ENCODE assay signal across 9 mouse cellular contexts in genomic region chr15:84251227-84251626, GRCm38 (mm10). TPM values are rescaled to one million over a fixed set of nuclear protein-coding genes. Genes with fewer than 3 reads are reported as not detected.
DNase-seq lines count a peak whose midpoint lies in the region; ATAC-seq lines count a peak whose summit lies in the region.
"Had no signal": no experiment of that assay in that cellular context is flagged by ENCODE, and none has a peak within 500 bp of the region (broad histone marks: within the 10 kb centered on the region; RNA-seq: fewer than 3 reads in every experiment).

No protein-coding gene starts in this region.

- no peak for ATAC-seq in kidney, embryonic 16.5 days (ENCODE audit: low FRiP score, low TSS enrichment)
- 0 out of 2 replicates have a peak, but pooled peaks have one; percentile 44 for ATAC-seq in heart, embryonic 11.5 days (replicated peaks; ENCODE audit: insufficient number of reproducible peaks, low FRiP score, low TSS enrichment)
- 0 out of 2 replicates have a peak, but pooled peaks have one; percentile 21 for ATAC-seq in limb, embryonic 15.5 days (ENCODE audit: insufficient number of reproducible peaks, low FRiP score, low TSS enrichment, low read depth)
- ATAC-seq in megakaryocyte-erythroid progenitor cell, adult 5-6 weeks (replicated peaks; ENCODE audit: low FRiP score, low TSS enrichment, poor library complexity, severe bottlenecking) = no peak

- no peaks in the 10 kb centered on the region for H3K27me3 ChIP-seq in kidney, embryonic 16.5 days (ENCODE audit: insufficient read depth, low read length)
- no peaks in the 10 kb centered on the region for H3K27me3 ChIP-seq in heart, embryonic 11.5 days (ENCODE audit: control insufficient read depth, insufficient read depth, low read length)
- no peaks in the 10 kb centered on the region for H3K27me3 ChIP-seq in limb, embryonic 15.5 days
- H3K27me3 ChIP-seq: liver, embryonic 15.5 days had no signal

- peak; percentile 22 for DNase-seq in kidney, adult 18-20 months
- peak; percentile 39 for DNase-seq in cerebellum, adult 8-10 months
- no peak for DNase-seq in right cerebral cortex, adult 18-20 months
- no peak for DNase-seq in left cerebral cortex, postnatal 25 days (ENCODE audit: low spot score in 2 of 2)

- H3K9ac ChIP-seq in kidney, embryonic 16.5 days (replicated peaks; ENCODE audit: low read length) = no peak overlapping the region
- peak overlapping the region; percentile 64; the same call in 1 of the 2 replicates for H3K9ac ChIP-seq in heart, embryonic 11.5 days (ENCODE audit: low read depth, low read length)
- no peak overlapping the region for H3K9ac ChIP-seq in limb, embryonic 15.5 days
- H3K9ac ChIP-seq: liver, embryonic 15.5 days had no signal

- peaks cover 8% of the 10 kb centered on the region for H3K9me3 ChIP-seq in kidney, embryonic 16.5 days (ENCODE audit: low read length)
- peaks cover 5% of the 10 kb centered on the region; the same call in 1 of the 2 replicates for H3K9me3 ChIP-seq in heart, embryonic 11.5 days (replicated peaks; ENCODE audit: control insufficient read depth, low read length)
- no peaks in the 10 kb centered on the region for H3K9me3 ChIP-seq in limb, embryonic 15.5 days
- H3K9me3 ChIP-seq: liver, embryonic 15.5 days had no signal

- WGBS in kidney, embryonic 16.5 days = 31% methylated on average over 13 of the region's 13 CpGs
- WGBS in heart, embryonic 11.5 days (ENCODE audit: insufficient replicate concordance) = 40% methylated on average over 13 of the region's 13 CpGs
- WGBS in limb, embryonic 15.5 days = 37% methylated on average over 13 of the region's 13 CpGs

- H3K36me3 ChIP-seq in kidney, embryonic 16.5 days (ENCODE audit: insufficient read depth, low read length) = no peaks in the 10 kb centered on the region
- 0 out of 2 replicates have a peak, but pooled peaks cover 2% of the 10 kb centered on the region for H3K36me3 ChIP-seq in heart, embryonic 11.5 days (ENCODE audit: control insufficient read depth, insufficient read depth, low read length)
- no peaks in the 10 kb centered on the region for H3K36me3 ChIP-seq in limb, embryonic 15.5 days
- H3K36me3 ChIP-seq: liver, embryonic 15.5 days had no signal

- no peak overlapping the region for H3K4me3 ChIP-seq in kidney, embryonic 16.5 days (ENCODE audit: low read length)
- no peak overlapping the region for H3K4me3 ChIP-seq in heart, embryonic 11.5 days (ENCODE audit: low read depth, low read length)
- H3K4me3 ChIP-seq in limb, embryonic 15.5 days = no peak overlapping the region
- H3K4me3 ChIP-seq: liver, embryonic 15.5 days had no signal

- intact Hi-C loops in left cerebral cortex, postnatal 25 days (cut with DNase I) = no loop called here

- H3K4me1 ChIP-seq in kidney, embryonic 16.5 days (ENCODE audit: insufficient read depth, low read length) = 0 out of 2 replicates have a peak, but pooled peaks cover 4% of the 10 kb centered on the region
- peaks cover 43% of the 10 kb centered on the region for H3K4me1 ChIP-seq in heart, embryonic 11.5 days (ENCODE audit: control insufficient read depth, insufficient read depth, low read length)
- H3K4me1 ChIP-seq in limb, embryonic 15.5 days = peaks cover 8% of the 10 kb centered on the region; the same call in 1 of the 2 replicates

- H3K4me2 ChIP-seq in kidney, embryonic 16.5 days (replicated peaks; ENCODE audit: low read depth, low read length) = no peak overlapping the region
- H3K4me2 ChIP-seq in heart, embryonic 11.5 days = peak overlapping the region; percentile 16; the same call in 1 of the 2 replicates
- H3K4me2 ChIP-seq in limb, embryonic 15.5 days = no peak overlapping the region
- H3K4me2 ChIP-seq: liver, embryonic 15.5 days had no signal

- H3K27ac ChIP-seq in kidney, embryonic 16.5 days (ENCODE audit: low read length) = no peak overlapping the region
- peak overlapping the region; percentile 96 for H3K27ac ChIP-seq in heart, embryonic 11.5 days (ENCODE audit: low read depth, low read length)
- H3K27ac ChIP-seq in limb, embryonic 15.5 days = peak overlapping the region; percentile 18; the same call in 1 of the 2 replicates
- H3K27ac ChIP-seq: liver, embryonic 15.5 days had no signal

RNA-seq across cellular contexts. Expression of gene Parvb, which starts 19.4 kb away (rescaled TPM):
- polyA plus RNA-seq in kidney, embryonic 16.5 days (2015; fragmentation: Nextera tagmentation; extraction: Ambion mirVana) = 3.1 and 3.5 TPM in 2 replicates
- 19.3 and 21.1 TPM in 2 replicates for polyA plus RNA-seq in heart, embryonic 11.5 days (2014; fragmentation: Nextera tagmentation; extraction: Ambion mirVana)
- polyA plus RNA-seq in limb, embryonic 15.5 days (2015; fragmentation: Nextera tagmentation; extraction: Ambion mirVana) = 3.2 and 5.1 TPM in 2 replicates
- total RNA-seq in megakaryocyte-erythroid progenitor cell, adult 5-6 weeks (2014; fragmentation: Nextera tagmentation) = 28.9 and 29.8 TPM in 2 replicates
- total RNA-seq in megakaryocyte-erythroid progenitor cell, adult 5-6 weeks (2017) = 2.1 and 3.2 TPM in 2 replicates
- 10 to 100 TPM; 25.1 to 27.3 TPM for total RNA-seq in left cerebral cortex, postnatal 25 days (2021)

RNA-seq across cellular contexts. Expression of gene Samm50, which starts 59.2 kb away (rescaled TPM):
- 136 and 143 TPM in 2 replicates for polyA plus RNA-seq in kidney, embryonic 16.5 days (2015; fragmentation: Nextera tagmentation; extraction: Ambion mirVana)
- 75.9 and 95.7 TPM in 2 replicates for polyA plus RNA-seq in heart, embryonic 11.5 days (2014; fragmentation: Nextera tagmentation; extraction: Ambion mirVana)
- polyA plus RNA-seq in limb, embryonic 15.5 days (2015; fragmentation: Nextera tagmentation; extraction: Ambion mirVana) = 92.2 and 97.8 TPM in 2 replicates
- total RNA-seq in megakaryocyte-erythroid progenitor cell, adult 5-6 weeks (2014; fragmentation: Nextera tagmentation) = 69.2 and 88.5 TPM in 2 replicates
- 46.4 and 53.9 TPM in 2 replicates for total RNA-seq in megakaryocyte-erythroid progenitor cell, adult 5-6 weeks (2017)
- 100 to 1,000 TPM; 100 to 102 TPM for total RNA-seq in left cerebral cortex, postnatal 25 days (2021)

Comparison
In these comparisons a context has a peak if more than half of its experiments do, and no peak if none do; other contexts are left out.
1. DNase-seq: peak in kidney, adult 18-20 months (single experiment) and cerebellum, adult 8-10 months (single experiment); none in right cerebral cortex, adult 18-20 months (single experiment) and left cerebral cortex, postnatal 25 days (0 of 2).
2. ATAC-seq: peak in heart, embryonic 11.5 days (single experiment) and limb, embryonic 15.5 days (single experiment); none in kidney, embryonic 16.5 days (single experiment) and megakaryocyte-erythroid progenitor cell, adult 5-6 weeks (single experiment).